Mouse (Mus musculus) MEL (cell line): Measurements from ENCODE around the gene Hsf5.

Source experiments
- CTCF ChIP-seq, 3 experiments: IDR thresholded peaks in 2 of 3; conservative IDR thresholded peaks in 1 of 3; 2 replicates each; pipeline ENCODE4 v1.5.1; 2011 to 2012; ENCODE audit warnings: low read length in 3 of 3, low read depth in 2 of 3, mild to moderate bottlenecking in 2 of 3, improper control_type of control experiment in 1 of 3, inconsistent platforms in 1 of 3, mixed read lengths in 1 of 3, moderate library complexity in 1 of 3; ENCODE audit not compliant: control insufficient read depth in 1 of 3, insufficient read depth in 1 of 3, poor library complexity in 1 of 3, severe bottlenecking in 1 of 3
- E2F4 ChIP-seq: IDR thresholded peaks from 2 replicates; pipeline ENCODE4 v1.6.1; 2011; ENCODE audit warnings: low read depth, low read length, improper control_type of control experiment, borderline replicate concordance
- EP300 ChIP-seq, 2 experiments: IDR thresholded peaks; 2 replicates each; pipeline ENCODE4 v1.6.1; 2011; ENCODE audit warnings: improper control_type of control experiment in 2 of 2, low read length in 2 of 2, low read depth in 1 of 2, mild to moderate bottlenecking in 1 of 2
- POLR2A ChIP-seq, 2 experiments: IDR thresholded peaks; 2 replicates each; pipeline ENCODE4 v1.6.1; 2011 to 2012; ENCODE audit warnings: low read length in 2 of 2, mild to moderate bottlenecking in 2 of 2, control low read depth in 1 of 2, improper control_type of control experiment in 1 of 2, low read depth in 1 of 2, moderate library complexity in 1 of 2; ENCODE audit not compliant: control insufficient read depth in 1 of 2, insufficient read depth in 1 of 2, poor library complexity in 1 of 2
- POLR2AphosphoS5 ChIP-seq: IDR thresholded peaks from 2 replicates; pipeline ENCODE4 v1.6.1; 2012; ENCODE audit warnings: low read depth, borderline replicate concordance, mild to moderate bottlenecking, inconsistent platforms, low read length, moderate library complexity, mixed read lengths
- RCOR1 ChIP-seq: IDR thresholded peaks from 2 replicates; pipeline ENCODE4 v1.6.1; 2012; ENCODE audit warnings: low read depth, mild to moderate bottlenecking, inconsistent platforms, low read length, improper control_type of control experiment
- TAL1 ChIP-seq: IDR thresholded peaks from 2 replicates; pipeline ENCODE4 v1.6.1; 2012; ENCODE audit warnings: mild to moderate bottlenecking, inconsistent platforms, low read length, moderate library complexity, mixed read lengths

DNA sequence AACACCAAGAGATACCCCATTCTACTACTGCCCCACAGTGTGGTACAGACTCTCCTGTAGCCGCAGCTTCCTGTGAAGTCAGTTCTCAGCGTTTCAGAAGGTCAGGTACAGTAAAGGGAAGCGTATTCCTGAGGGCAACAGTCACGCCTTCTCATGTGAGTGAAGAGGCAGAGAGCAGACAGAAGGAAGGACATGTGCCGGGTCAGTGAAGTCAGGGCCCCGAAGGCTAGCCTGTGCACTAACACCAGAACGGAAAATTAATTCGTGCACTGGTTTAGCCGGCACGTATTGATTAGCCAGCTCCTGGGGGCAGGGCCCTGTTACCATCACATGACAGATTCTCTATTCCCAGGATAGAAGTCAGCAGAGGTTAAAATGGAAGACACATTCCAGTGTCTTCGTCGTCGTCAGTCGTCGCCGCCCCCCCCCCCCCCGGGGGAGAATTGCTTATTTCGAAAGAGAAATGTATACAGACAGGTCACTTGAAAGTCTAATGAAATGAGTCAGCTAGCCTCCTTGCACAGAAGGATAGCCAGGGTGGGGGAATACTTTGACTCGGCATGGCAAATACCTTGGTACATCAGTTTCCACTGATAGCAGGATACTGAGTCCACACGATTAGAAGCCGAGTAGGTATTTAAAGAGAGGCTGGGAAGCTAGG lies 42.3 kb upstream of the Hsf5 start:
- TF ChIP-seq EP300 (IDR thresholded peaks at IDR 0.05; ENCODE audit: low read depth in 1 of 2, low read length in 2 of 2) (no peak), TAL1 (no peak), E2F4 (no peak), POLR2A (IDR thresholded peaks at IDR 0.05; ENCODE audit: control insufficient read depth in 1 of 2, insufficient read depth in 1 of 2, low read depth in 1 of 2, low read length in 2 of 2, poor library complexity in 1 of 2) (no peak), CTCF (IDR thresholded peaks at IDR 0.05 in 2 of 3, conservative IDR thresholded peaks at IDR 0.05 in 1 of 3; ENCODE audit: control insufficient read depth in 1 of 3, insufficient read depth in 1 of 3, low read depth in 2 of 3, low read length in 3 of 3, poor library complexity in 1 of 3, severe bottlenecking in 1 of 3) (no peak), POLR2AphosphoS5 (no peak), RCOR1 (no peak)
